Mouse (Mus musculus) gastrocnemius, adult 18-20 months (tissue): Measurements from ENCODE around the gene Gm15093. TPM values are rescaled to one million over a fixed set of nuclear protein-coding genes. Genes with fewer than 3 reads are reported as not detected.
"Not testable (repeated sequence)": the region's sequence is repeated elsewhere in the genome, so short reads cannot be mapped to it uniquely, and the experiment has no call there.

Source experiments
- DNase-seq: peaks from one replicate; pipeline ENCODE4 v3.0.0; 2021; ENCODE audit warnings: low spot score
- long read RNA-seq, 2 experiments: library from polyadenylated mRNA; stranded (forward); transcript quantifications; one replicate each; pipeline ENCODE4 v2.0.0; 2021
- total RNA-seq, 2 experiments: library from RNA; stranded (reverse); gene quantifications; 2 replicates each; pipeline ENCODE4 v1.2.3; 2021

Gm15093 gene
- total RNA-seq, result not detected
- long read RNA-seq, experiment 1, result 0 reads
- long read RNA-seq, experiment 2, result 0 reads

GRCm38 (mm10) chrX:149272077-149272476, at the start of gene Gm15093:
Gm15093 (plus strand) TSS chrX:149272377.
- not testable (repeated sequence) for DNase-seq

Other genes starting within 250 kb of the Gm15093 start
- not detected for gene Ott, start 198.1 kb upstream of the Gm15093 start, total RNA-seq
- not detected for gene Gm15085, start 175.2 kb downstream of the Gm15093 start, total RNA-seq